Mouse (Mus musculus): ENCODE data around the gene Ldb2. TPM values are rescaled to one million over a fixed set of nuclear protein-coding genes. Genes with fewer than 3 reads are reported as not detected.

Ldb2 gene
- polyA plus RNA-seq, 1 experiment from 2014 or later = 3.5 TPM

GRCm38 (mm10) chr5:44681054-44681638 is 118.3 kb downstream of the Ldb2 start:
- 52% methylated on average over 3 of the region's 3 CpGs for WGBS (ENCODE audit: insufficient replicate concordance)

GRCm38 (mm10) chr5:44677814-44678213 is 121.7 kb downstream of the Ldb2 start:
- no peak overlapping the region for H3K4me2 ChIP-seq
- H3K36me3 ChIP-seq (replicated peaks) = no peaks in the 10 kb centered on the region
- H3K9me3 ChIP-seq (replicated peaks) = no peaks in the 10 kb centered on the region
- no peak overlapping the region for H3K27ac ChIP-seq (replicated peaks)
- H3K4me1 ChIP-seq (replicated peaks) = no peaks in the 10 kb centered on the region
- WGBS (ENCODE audit: insufficient replicate concordance) = 47% methylated on average over 5 of the region's 5 CpGs
- H3K9ac ChIP-seq = no peak overlapping the region
- H3K4me3 ChIP-seq (replicated peaks) = no peak overlapping the region
- H3K27me3 ChIP-seq = no peaks in the 10 kb centered on the region
- ATAC-seq (ENCODE audit: insufficient read depth) = no peak

More at GRCm38 (mm10) chr5:44681054-44681638, 118.3 kb downstream of the Ldb2 start:
- Histone ChIP-seq H3K27me3 (no peaks in the 10 kb centered on the region), H3K4me3 (replicated peaks) (no peak overlapping the region), H3K4me1 (replicated peaks) (no peaks in the 10 kb centered on the region), H3K9ac (no peak overlapping the region), H3K27ac (replicated peaks) (no peak overlapping the region), H3K9me3 (replicated peaks) (no peaks in the 10 kb centered on the region), H3K4me2 (no peak overlapping the region), H3K36me3 (replicated peaks) (no peaks in the 10 kb centered on the region)
- no peak for ATAC-seq (ENCODE audit: insufficient read depth)

- no peaks in the 10 kb centered on the region for H3K36me3 ChIP-seq (replicated peaks)
- H3K9ac ChIP-seq = no peak overlapping the region
- no peak overlapping the region for H3K27ac ChIP-seq (replicated peaks)
- H3K9me3 ChIP-seq (replicated peaks) = no peaks in the 10 kb centered on the region
- no peak overlapping the region for H3K4me2 ChIP-seq
- H3K27me3 ChIP-seq = no peaks in the 10 kb centered on the region
- H3K4me1 ChIP-seq (replicated peaks) = no peaks in the 10 kb centered on the region
- H3K4me3 ChIP-seq (replicated peaks) = no peak overlapping the region
- WGBS (ENCODE audit: insufficient replicate concordance) = 58% methylated on average over 5 of the region's 5 CpGs
- no peak for ATAC-seq (ENCODE audit: insufficient read depth)
Observed at GRCm38 (mm10) chr5:44676145-44676754, 123.2 kb downstream of the Ldb2 start.

- Histone ChIP-seq H3K4me3 (replicated peaks) (no peak overlapping the region), H3K4me2 (no peak overlapping the region), H3K36me3 (replicated peaks) (no peaks in the 10 kb centered on the region), H3K27ac (replicated peaks) (no peak overlapping the region), H3K9me3 (replicated peaks) (no peaks in the 10 kb centered on the region), H3K27me3 (no peaks in the 10 kb centered on the region), H3K9ac (no peak overlapping the region), H3K4me1 (replicated peaks) (no peaks in the 10 kb centered on the region)
- WGBS (ENCODE audit: insufficient replicate concordance) = 23% methylated on average over 2 of the region's 2 CpGs
- no peak for ATAC-seq (ENCODE audit: insufficient read depth)
Observed at GRCm38 (mm10) chr5:44670336-44670735, 129.1 kb downstream of the Ldb2 start.

- 53% methylated on average over 3 of the region's 3 CpGs for WGBS (ENCODE audit: insufficient replicate concordance)
- Histone ChIP-seq H3K27me3 (no peaks in the 10 kb centered on the region), H3K9me3 (replicated peaks) (no peaks in the 10 kb centered on the region)
Observed at GRCm38 (mm10) chr5:44667907-44668306, 131.6 kb downstream of the Ldb2 start.

GRCm38 (mm10) chr5:44667383-44667782 is 132.1 kb downstream of the Ldb2 start:
- no peak overlapping the region for H3K4me2 ChIP-seq
- H3K36me3 ChIP-seq (replicated peaks) = no peaks in the 10 kb centered on the region
- no peak overlapping the region for H3K9ac ChIP-seq
- H3K4me3 ChIP-seq (replicated peaks) = no peak overlapping the region
- no peaks in the 10 kb centered on the region for H3K4me1 ChIP-seq (replicated peaks)
- H3K27ac ChIP-seq (replicated peaks) = no peak overlapping the region
- 63% methylated on average over 10 of the region's 10 CpGs for WGBS (ENCODE audit: insufficient replicate concordance)
- no peak for ATAC-seq (ENCODE audit: insufficient read depth)
- H3K9me3 ChIP-seq (replicated peaks) = no peaks in the 10 kb centered on the region
- H3K27me3 ChIP-seq = no peaks in the 10 kb centered on the region

More at GRCm38 (mm10) chr5:44667907-44668306, 131.6 kb downstream of the Ldb2 start:
- Histone ChIP-seq H3K4me1 (replicated peaks) (no peaks in the 10 kb centered on the region), H3K9ac (no peak overlapping the region), H3K4me2 (no peak overlapping the region), H3K4me3 (replicated peaks) (no peak overlapping the region), H3K27ac (replicated peaks) (no peak overlapping the region), H3K36me3 (replicated peaks) (no peaks in the 10 kb centered on the region)
- no peak for ATAC-seq (ENCODE audit: insufficient read depth)

GRCm38 (mm10) chr5:44659651-44660050 is 139.8 kb downstream of the Ldb2 start:
- H3K4me3 ChIP-seq (replicated peaks) = no peak overlapping the region
- no peak overlapping the region for H3K9ac ChIP-seq
- ATAC-seq (ENCODE audit: insufficient read depth) = no peak
- H3K27me3 ChIP-seq = no peaks in the 10 kb centered on the region
- 70% methylated on average over 11 of the region's 11 CpGs for WGBS (ENCODE audit: insufficient replicate concordance)
- no peak overlapping the region for H3K27ac ChIP-seq (replicated peaks)
- H3K36me3 ChIP-seq (replicated peaks) = no peaks in the 10 kb centered on the region
- no peaks in the 10 kb centered on the region for H3K4me1 ChIP-seq (replicated peaks)
- no peaks in the 10 kb centered on the region for H3K9me3 ChIP-seq (replicated peaks)
- no peak overlapping the region for H3K4me2 ChIP-seq

- no peaks in the 10 kb centered on the region for H3K27me3 ChIP-seq
- ATAC-seq (ENCODE audit: insufficient read depth) = no peak
- H3K4me3 ChIP-seq (replicated peaks) = no peak overlapping the region
- H3K9ac ChIP-seq = no peak overlapping the region
- no peak overlapping the region for H3K4me2 ChIP-seq
- H3K36me3 ChIP-seq (replicated peaks) = no peaks in the 10 kb centered on the region
- no peaks in the 10 kb centered on the region for H3K9me3 ChIP-seq (replicated peaks)
- no peak overlapping the region for H3K27ac ChIP-seq (replicated peaks)
- H3K4me1 ChIP-seq (replicated peaks) = no peaks in the 10 kb centered on the region
- WGBS (ENCODE audit: insufficient replicate concordance) = 57% methylated on average over 1 of the region's 1 CpGs
Observed at GRCm38 (mm10) chr5:44656707-44657106, 142.8 kb downstream of the Ldb2 start.

- Histone ChIP-seq H3K9ac (no peak overlapping the region), H3K4me2 (no peak overlapping the region), H3K27ac (replicated peaks) (no peak overlapping the region), H3K36me3 (replicated peaks) (no peaks in the 10 kb centered on the region), H3K9me3 (replicated peaks) (no peaks in the 10 kb centered on the region), H3K4me1 (replicated peaks) (no peaks in the 10 kb centered on the region), H3K4me3 (replicated peaks) (no peak overlapping the region), H3K27me3 (no peaks in the 10 kb centered on the region)
- 52% methylated on average over 9 of the region's 9 CpGs for WGBS (ENCODE audit: insufficient replicate concordance)
- no peak for ATAC-seq (ENCODE audit: insufficient read depth)
Observed at GRCm38 (mm10) chr5:44654403-44654802, 145.1 kb downstream of the Ldb2 start.

- Histone ChIP-seq H3K4me3 (replicated peaks) (no peak overlapping the region), H3K27ac (replicated peaks) (no peak overlapping the region), H3K27me3 (no peaks in the 10 kb centered on the region), H3K9ac (no peak overlapping the region), H3K36me3 (replicated peaks) (no peaks in the 10 kb centered on the region), H3K4me1 (replicated peaks) (no peaks in the 10 kb centered on the region), H3K9me3 (replicated peaks) (no peaks in the 10 kb centered on the region), H3K4me2 (no peak overlapping the region)
- no peak for ATAC-seq (ENCODE audit: insufficient read depth)
- 45% methylated on average over 2 of the region's 2 CpGs for whole genome bisulfite sequencing (ENCODE audit: insufficient replicate concordance)
Observed at GRCm38 (mm10) chr5:44646842-44647190, 152.7 kb downstream of the Ldb2 start.

- Histone ChIP-seq H3K36me3 (replicated peaks) (no peaks in the 10 kb centered on the region), H3K27ac (replicated peaks) (no peak overlapping the region), H3K9me3 (replicated peaks) (no peaks in the 10 kb centered on the region), H3K27me3 (no peaks in the 10 kb centered on the region), H3K4me3 (replicated peaks) (no peak overlapping the region), H3K4me2 (no peak overlapping the region), H3K9ac (no peak overlapping the region), H3K4me1 (replicated peaks) (no peaks in the 10 kb centered on the region)
- WGBS (ENCODE audit: insufficient replicate concordance) = 38% methylated on average over 4 of the region's 4 CpGs
- no peak for ATAC-seq (ENCODE audit: insufficient read depth)
Observed at GRCm38 (mm10) chr5:44645952-44646841, 153.3 kb downstream of the Ldb2 start.

Measured in liver, embryonic 15.5 days (tissue).